Mouse (Mus musculus) c-Kit-positive CD71-positive TER-119-negative erythroid progenitor cells, embryonic 14.5 days (primary cell): ENCODE data around the gene Tulp1.
"Not testable (repeated sequence)": the region's sequence is repeated elsewhere in the genome, so short reads cannot be mapped to it uniquely, and the experiment has no call there.

ENCODE experiments used
- DNase-seq: peaks from one replicate; pipeline ENCODE4 v3.0.0-alpha.2; 2013; ENCODE audit warnings: low read depth

The Tulp1 gene

DNA sequence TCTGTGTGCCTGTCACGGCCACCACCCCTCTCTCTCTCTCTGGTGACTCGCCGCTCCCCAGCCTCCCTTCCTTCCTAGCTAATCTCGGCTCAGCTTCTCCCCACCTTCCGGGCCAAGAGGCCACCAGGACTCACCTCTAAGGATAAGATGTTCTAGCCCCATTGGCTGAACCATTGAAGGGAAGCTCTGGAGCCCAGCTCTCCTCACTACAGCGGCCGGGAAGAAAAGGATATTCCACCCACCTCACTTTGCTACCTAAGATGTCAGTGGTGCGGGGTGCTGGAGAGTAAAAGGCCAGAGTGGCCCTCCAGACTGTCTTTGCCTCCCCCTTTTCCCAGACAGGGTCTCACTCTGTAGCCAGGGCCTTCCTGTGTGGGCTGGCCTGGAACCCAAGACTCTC lies at the start of gene Tulp1:
Tulp1 (minus strand) TSS at position 101 of the 400 bp plus-strand sequence.
- DNase-seq: no peak

DNA sequence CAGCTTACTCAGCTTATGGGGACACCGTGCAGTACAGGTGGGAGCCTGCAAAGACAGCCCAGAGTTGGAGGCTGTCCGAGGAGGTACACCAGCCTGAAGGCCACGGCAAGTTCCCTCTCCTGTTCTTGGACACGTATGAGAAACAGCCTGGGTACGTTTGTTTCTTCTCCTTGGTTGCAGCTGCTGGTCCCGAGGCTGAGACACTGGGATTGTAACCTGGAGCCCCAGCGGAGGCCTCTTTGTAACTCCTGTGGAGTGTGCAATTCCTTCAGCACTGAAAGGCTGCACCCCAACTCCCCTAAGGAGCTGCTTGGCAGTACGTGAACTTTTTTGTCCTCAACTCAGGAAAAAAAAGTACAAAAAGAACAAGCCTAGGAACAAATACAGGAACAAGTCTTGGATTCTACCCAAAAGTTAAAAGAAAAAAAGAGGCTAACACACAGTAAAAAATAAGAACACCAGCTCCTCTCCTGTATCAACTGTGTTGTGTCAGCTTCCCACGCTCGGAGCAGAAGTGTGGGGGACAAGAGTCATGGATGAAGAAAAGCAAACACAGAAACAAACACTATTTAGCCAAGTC lies 46.4 kb upstream of the Tulp1 start:
- DNase-seq: no peak

DNA sequence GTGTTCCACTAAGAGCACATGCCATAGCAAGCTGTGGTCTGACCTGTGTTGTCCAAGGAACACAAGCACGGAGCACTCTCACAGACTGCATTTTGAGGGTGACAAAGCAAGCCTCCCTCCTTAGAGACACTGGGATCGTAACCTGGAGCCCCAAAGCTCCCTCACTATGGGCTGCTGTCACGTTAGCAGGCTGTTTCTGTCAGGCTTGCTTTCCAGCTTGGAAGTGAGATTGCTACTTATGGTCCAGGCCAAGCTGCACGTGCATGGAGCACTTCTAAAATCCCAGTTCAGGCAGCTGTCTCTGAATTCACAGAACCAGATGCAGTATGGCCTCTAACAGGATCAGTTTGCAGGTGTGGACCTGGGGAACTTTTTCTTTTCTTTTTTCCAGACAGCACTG lies 45.7 kb upstream of the Tulp1 start:
- DNase-seq: no peak

- DNase-seq: no peak
Observed at GRCm38 (mm10) chr17:28408251-28408918, 43.4 kb upstream of the Tulp1 start.

GRCm38 (mm10) chr17:28407418-28408250 lies 42.6 kb upstream of the Tulp1 start:
- DNase-seq: peak; percentile 58

GRCm38 (mm10) chr17:28406471-28406870 lies 41.4 kb upstream of the Tulp1 start:
- DNase-seq: no peak

GRCm38 (mm10) chr17:28404745-28405144 lies 39.7 kb upstream of the Tulp1 start:
- not testable (repeated sequence) for DNase-seq

DNA sequence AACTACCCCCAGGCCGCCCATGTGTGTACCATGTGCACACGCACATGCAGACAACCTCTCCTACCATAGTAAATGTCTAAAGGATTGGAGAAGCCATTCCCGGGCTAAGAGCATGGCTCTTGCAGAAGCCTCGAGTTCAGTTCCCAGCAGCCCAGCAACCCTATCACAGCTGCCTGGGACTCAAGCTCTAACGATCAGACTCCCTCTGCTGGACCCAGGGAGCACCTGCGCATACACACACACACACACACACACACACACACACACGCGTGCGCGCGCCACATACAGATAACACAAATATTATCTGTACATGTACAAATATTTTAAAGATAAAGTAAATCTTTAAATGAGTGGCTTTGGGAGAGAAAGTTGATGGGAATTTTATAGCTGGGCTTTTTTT lies 39.3 kb upstream of the Tulp1 start:
- DNase-seq: no peak

GRCm38 (mm10) chr17:28394994-28395393 lies 30.0 kb upstream of the Tulp1 start:
- no peak for DNase-seq

- DNase-seq: no peak
Observed at GRCm38 (mm10) chr17:28394051-28394765, 29.2 kb upstream of the Tulp1 start.

DNA sequence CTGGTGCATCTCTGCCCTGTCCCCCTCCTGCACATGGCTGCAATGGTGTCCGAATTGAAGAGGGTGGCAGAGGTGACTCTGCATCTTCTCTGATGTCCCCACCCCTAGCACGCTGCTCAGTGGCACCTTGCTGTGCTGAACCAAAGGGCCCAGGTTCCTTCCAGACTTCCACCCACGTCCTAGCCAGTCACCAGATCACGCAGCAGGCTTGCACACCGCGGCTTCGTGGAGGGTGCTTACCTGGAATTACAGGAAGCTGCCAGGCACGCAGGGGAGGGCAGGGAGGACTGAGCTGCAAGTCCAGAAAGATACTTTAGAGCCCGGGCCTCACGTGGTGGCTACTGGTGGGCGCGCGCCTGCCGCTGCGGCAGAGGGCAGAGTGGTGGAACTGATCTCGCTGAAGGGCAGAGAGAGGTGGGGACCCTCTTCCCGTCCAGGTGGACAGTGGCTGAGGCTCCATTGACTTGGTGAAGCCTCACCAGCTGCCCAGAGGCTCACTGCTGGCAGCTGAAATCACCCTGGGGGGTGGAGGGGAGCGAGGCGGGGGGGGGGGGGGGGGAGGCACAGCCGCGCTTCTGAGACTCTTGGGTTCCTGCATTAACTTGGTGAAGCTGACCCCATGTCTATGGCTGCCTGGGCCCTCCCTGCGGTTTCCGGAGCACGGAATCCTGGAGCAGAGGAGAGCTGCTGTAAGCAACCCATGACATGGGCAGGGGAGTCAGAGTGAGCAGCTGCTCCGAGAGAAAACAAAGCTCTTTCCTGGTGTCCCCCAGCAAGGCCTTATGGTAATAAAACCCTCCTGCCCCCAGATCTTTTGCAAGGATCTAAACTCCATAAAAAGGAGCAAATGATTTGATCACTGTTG lies 26.8 kb upstream of the Tulp1 start:
- no peak for DNase-seq

DNA sequence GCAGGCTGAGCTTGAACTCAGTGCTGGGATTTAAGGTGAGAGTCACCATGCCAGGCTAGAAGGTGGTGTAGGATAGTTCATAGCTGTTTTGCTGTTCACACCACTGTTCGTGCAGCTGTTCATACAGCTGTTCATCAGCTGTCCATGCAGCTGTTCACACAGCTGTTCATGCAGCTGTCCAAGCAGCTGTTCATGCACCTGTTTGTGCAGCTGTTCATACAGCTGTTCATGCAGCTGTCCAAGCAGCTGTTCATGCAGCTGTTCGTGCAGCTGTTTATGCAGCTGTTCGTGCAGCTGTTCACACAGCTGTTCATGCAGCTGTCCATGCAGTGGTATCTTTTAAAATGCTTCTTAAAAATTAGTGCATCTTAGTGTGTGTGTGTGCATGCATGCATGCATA lies 23.5 kb upstream of the Tulp1 start:
- DNase-seq: no peak

DNA sequence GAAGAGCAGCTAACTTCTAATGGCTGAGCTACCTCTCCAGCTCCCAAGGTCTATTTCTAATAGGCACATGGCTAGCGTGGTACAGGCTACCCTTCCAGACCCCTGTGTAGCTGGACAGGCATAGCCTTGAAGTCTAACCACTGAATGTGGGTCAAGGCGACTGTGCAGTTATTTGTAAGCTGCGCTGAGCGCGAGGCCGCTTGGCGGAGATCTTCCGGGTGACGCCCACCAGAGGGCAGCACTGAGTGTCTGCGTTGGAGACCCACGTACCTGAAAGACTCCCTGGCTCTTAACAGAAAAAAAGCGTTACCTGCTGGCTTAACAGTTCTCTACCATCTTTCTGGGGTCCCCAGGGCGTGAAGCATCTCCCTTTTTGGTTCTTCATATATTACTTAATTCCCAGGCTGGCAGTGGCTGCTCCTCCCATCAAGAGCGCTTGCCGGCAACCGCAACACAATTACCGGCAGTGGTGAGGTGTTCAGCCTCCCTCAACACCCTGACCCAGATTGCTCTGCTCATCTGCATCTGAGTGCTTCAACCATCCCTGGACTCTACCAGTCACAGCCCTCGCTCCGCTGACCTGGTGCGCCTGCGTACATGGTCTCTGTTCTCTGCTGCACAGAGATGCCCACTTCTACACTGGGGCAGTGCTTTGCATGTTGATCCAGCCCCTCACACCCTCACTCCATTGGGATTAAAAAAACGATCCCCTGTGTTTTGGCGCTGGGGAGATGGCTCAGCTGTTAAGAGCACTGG lies 21.3 kb upstream of the Tulp1 start:
- DNase-seq: peak; percentile 44

DNA sequence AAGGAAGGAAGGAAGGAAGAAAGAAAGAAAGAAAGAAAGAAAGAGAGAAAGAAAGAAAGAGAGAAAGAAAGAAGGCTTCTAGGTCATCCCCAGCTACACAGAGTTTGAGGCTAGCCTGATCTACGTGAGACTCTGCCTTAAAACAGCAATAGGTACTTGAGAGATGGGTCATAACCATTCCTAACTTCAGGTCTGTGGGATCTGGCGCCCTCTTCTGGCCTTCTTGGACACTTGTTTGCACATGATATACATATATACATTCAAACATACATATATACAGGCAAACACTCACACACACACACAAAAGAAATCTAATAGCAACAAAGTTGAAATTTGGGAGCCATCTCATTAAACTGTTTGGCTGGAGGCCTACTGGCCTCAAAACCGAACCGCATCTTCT lies 19.3 kb upstream of the Tulp1 start:
- DNase-seq: peak; percentile 52

GRCm38 (mm10) chr17:28380255-28380654 lies 15.2 kb upstream of the Tulp1 start:
- DNase-seq: no peak

- no peak for DNase-seq
Observed at GRCm38 (mm10) chr17:28375592-28376061, 10.6 kb upstream of the Tulp1 start.

DNA sequence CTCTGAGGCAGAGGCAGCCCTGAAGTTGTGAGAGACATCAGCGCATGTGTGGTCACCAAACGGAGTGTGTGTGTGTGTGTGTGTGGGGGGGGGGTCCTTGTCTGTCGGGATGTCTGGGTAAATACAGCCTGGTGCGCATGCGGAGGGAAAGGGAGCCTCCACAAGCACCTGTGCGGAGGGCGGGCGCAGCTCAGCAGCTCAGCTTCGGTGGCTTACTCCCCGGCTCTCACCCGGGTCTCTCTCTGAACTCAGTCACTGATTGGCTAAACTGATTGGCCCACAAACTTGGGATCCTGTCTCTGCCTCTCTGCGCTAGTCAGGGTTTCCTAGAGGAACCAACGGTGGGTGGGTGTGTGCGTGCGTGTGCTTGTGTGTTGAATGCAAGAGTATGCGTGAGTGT lies 9.5 kb upstream of the Tulp1 start:
- no peak for DNase-seq

- no peak for DNase-seq
Observed at GRCm38 (mm10) chr17:28373821-28374220, 8.8 kb upstream of the Tulp1 start.

GRCm38 (mm10) chr17:28371941-28372340 lies 6.9 kb upstream of the Tulp1 start:
- no peak for DNase-seq

GRCm38 (mm10) chr17:28371286-28371685 lies 6.3 kb upstream of the Tulp1 start:
- DNase-seq: no peak

- no peak for DNase-seq
Observed at GRCm38 (mm10) chr17:28369056-28369455, 4.0 kb upstream of the Tulp1 start.
